Mouse (Mus musculus) stomach, postnatal 0 days (tissue): ENCODE data around the gene Itln1. TPM values are rescaled to one million over a fixed set of nuclear protein-coding genes. Genes with fewer than 3 reads are reported as not detected.

Source experiments
- ATAC-seq: fragments of 200-750 bp; cut with Nextera tagmentation; 2 replicates; pipeline ENCODE4 v1.8.0; 2017; ENCODE audit not compliant: low FRiP score, low TSS enrichment
- DNase-seq: peaks from one replicate; pipeline ENCODE4 v3.0.0-alpha.2; 2016; ENCODE audit warnings: low spot score
- H3K27ac ChIP-seq: fragments of 300-500 bp; sonication (generic); replicated peaks from 2 replicates; pipeline ENCODE4 v1.5.1; 2014; ENCODE audit warnings: mild to moderate bottlenecking, control low read depth
- H3K27me3 ChIP-seq: fragments of 300-500 bp; sonication (generic); 2 replicates; pipeline ENCODE4 v1.6.1; 2014; ENCODE audit warnings: low read length; ENCODE audit not compliant: control insufficient read depth, insufficient read depth
- H3K36me3 ChIP-seq: fragments of 300-500 bp; sonication (generic); 2 replicates; pipeline ENCODE4 v1.6.1; 2014; ENCODE audit warnings: low read length, mixed read lengths; ENCODE audit not compliant: control insufficient read depth, insufficient read depth
- H3K4me1 ChIP-seq: fragments of 300-500 bp; sonication (generic); replicated peaks from 2 replicates; pipeline ENCODE4 v1.6.1; 2014; ENCODE audit warnings: antibody characterized with exemption; ENCODE audit not compliant: control insufficient read depth, insufficient read depth
- H3K4me2 ChIP-seq: fragments of 300-500 bp; sonication (generic); replicated peaks from 2 replicates; pipeline ENCODE4 v1.6.1; 2014; ENCODE audit warnings: low read depth, mild to moderate bottlenecking, control low read depth, moderate library complexity
- H3K4me3 ChIP-seq: fragments of 300-500 bp; sonication (generic); 2 replicates; pipeline ENCODE4 v1.5.1; 2014; ENCODE audit warnings: low read depth, low read length, control low read depth
- H3K9ac ChIP-seq: fragments of 300-500 bp; sonication (generic); 2 replicates; pipeline ENCODE4 v1.6.1; 2014; ENCODE audit warnings: mild to moderate bottlenecking, low read length, control low read depth, mixed read lengths
- H3K9me3 ChIP-seq: fragments of 300-500 bp; sonication (generic); 2 replicates; pipeline ENCODE4 v1.6.1; 2016; ENCODE audit warnings: low read length; ENCODE audit not compliant: control insufficient read depth
- CTCF ChIP-seq: IDR thresholded peaks from 2 replicates; pipeline ENCODE4 v1.5.1; 2016; ENCODE audit warnings: antibody characterized with exemption, low read depth, mild to moderate bottlenecking, moderate library complexity
- EP300 ChIP-seq: optimal IDR thresholded peaks from 2 replicates; pipeline ENCODE3; 2016; ENCODE audit warnings: antibody characterized with exemption
- WGBS: fragments of 180-500 bp; shearing (Covaris S2); extraction: QIAGEN DNeasy Blood & Tissue Kit; methylation state at CpG from one replicate; pipeline ENCODE4 v1.1.7; 2014; 5-methylcytosine and 5-hydroxymethylcytosine counted together
- polyA plus RNA-seq: library from polyadenylated mRNA; unstranded; fragments of >200 nt; fragmentation: Nextera tagmentation; extraction: Ambion mirVana; gene quantifications from 2 replicates; pipeline ENCODE4 v1.2.1, GENCODE M21; 2015

Itln1 gene
- polyA plus RNA-seq, 1 experiment from 2014 or later, result 0.33 TPM

- Histone ChIP-seq H3K9me3 (no peaks in the 10 kb centered on the region), H3K4me2 (no peak overlapping the region), H3K27me3 (no peaks in the 10 kb centered on the region), H3K36me3 (no peaks in the 10 kb centered on the region), H3K4me3 (no peak overlapping the region), H3K4me1 (no peaks in the 10 kb centered on the region), H3K27ac (no peak overlapping the region), H3K9ac (no peak overlapping the region)
- 91% methylated on average over 2 of the region's 2 CpGs for WGBS
- no peak for ATAC-seq
- TF ChIP-seq CTCF, result no peak
- no peak for DNase-seq
Observed at GRCm38 (mm10) chr1:171556366-171556765, 21.3 kb upstream of the Itln1 start.

DNA sequence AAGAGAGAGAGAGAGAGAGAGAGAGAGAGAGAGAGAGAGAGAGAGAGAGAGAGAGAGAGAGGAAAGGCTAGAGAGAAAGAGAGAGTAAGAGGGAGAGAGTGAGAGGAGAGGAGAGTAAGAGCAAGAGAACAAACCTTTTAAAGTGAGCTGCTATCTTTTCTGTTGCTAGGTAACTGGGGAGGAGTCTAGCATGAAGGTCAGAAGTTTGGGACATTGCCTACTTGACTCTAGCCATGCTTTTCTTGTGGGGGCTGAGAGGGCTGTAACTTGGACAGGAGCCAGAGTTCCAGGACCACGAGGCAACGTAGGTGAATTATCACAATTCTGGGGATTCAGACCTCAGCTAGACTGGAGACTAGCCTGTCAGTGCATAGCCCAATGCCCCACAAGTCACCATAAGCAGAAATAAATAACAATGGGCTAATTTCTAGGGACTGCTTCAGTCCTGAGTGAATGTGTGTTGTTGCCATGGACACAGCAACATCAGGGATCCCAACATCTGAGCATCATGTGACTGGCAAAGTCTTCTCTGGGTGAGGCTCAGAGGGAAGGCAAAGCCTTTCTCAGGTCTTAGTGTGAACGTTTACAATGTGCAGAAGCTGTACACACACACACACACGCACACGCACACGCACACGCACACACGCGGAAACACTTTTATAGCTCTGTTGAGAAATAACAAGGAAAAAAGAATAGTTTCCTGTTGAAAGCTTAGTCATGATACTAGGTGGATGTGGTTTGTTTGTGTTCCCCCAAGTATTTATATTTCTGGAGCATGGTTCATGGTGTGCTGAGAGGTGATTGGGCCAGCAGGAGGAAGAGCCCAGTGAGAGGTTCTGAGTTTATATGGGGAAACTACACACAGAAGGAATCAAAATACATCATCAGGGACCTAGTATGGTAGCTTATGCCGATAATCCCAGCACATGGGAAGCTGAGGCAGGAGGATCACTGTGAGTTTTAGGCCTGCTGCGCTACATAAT is 18.6 kb upstream of the Itln1 start:
- DNase-seq (peak; percentile 31), ATAC-seq (peak; percentile 77)
- WGBS, result 71% methylated on average over 11 of the region's 11 CpGs
- no peak overlapping the region for H3K4me3 ChIP-seq
- TF ChIP-seq EP300 (no peak), CTCF (no peak)
- H3K9ac ChIP-seq, result no peak overlapping the region
- H3K27me3 ChIP-seq, result no peaks in the 10 kb centered on the region
- H3K36me3 ChIP-seq, result no peaks in the 10 kb centered on the region
- no peak overlapping the region for H3K4me2 ChIP-seq
- H3K27ac ChIP-seq, result no peak overlapping the region
- H3K9me3 ChIP-seq, result no peaks in the 10 kb centered on the region
- H3K4me1 ChIP-seq, result no peaks in the 10 kb centered on the region

DNA sequence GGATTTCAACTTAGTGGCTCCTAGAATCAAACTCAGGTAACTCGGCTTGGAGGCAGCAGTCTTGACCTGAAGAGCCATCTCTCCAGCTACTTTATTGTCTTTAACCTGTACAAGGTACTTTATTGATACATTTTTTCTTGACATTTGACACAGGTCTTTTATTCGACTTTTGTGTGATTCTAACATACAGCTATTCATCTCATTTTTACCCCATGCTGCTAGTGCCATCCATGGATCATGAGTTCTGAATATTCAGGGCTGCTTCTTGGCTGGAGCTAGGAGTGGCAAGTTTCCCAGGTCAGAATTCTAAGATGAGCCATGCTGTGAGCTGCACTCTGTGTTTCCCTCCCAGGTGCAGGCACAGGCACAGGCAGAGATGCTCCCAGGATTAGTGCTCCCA is 17.1 kb upstream of the Itln1 start:
- TF ChIP-seq CTCF (no peak), EP300 (no peak)
- Histone ChIP-seq H3K9ac (no peak overlapping the region), H3K4me2 (no peak overlapping the region), H3K9me3 (no peaks in the 10 kb centered on the region), H3K27ac (no peak overlapping the region), H3K27me3 (no peaks in the 10 kb centered on the region), H3K4me3 (no peak overlapping the region), H3K4me1 (no peaks in the 10 kb centered on the region), H3K36me3 (no peaks in the 10 kb centered on the region)
- no peak for ATAC-seq
- whole genome bisulfite sequencing, result 83% methylated on average over 2 of the region's 2 CpGs
- no peak for DNase-seq

DNA sequence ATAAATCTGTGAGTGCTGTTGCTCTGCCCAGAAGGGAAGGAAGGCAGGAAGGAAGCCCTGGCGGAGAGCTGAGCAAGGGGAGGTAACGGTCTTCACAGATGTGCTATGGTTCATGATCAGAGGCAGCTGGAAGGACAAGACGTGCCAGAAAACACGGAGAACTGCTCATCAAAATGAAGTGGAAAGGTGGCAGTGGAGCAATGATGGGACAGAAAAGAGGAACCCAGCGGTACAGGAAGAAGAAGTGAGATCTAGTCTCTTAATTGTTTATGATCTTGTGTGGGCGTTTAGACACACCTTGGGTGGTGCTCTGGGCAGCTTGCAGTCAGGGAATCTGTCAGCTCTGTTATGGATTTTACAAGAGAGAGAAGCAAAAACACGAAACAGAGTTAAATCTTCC is 16.2 kb upstream of the Itln1 start:
- no peak overlapping the region for H3K4me3 ChIP-seq
- H3K4me1 ChIP-seq, result no peaks in the 10 kb centered on the region
- H3K9me3 ChIP-seq, result no peaks in the 10 kb centered on the region
- ATAC-seq, result no peak
- no peak for DNase-seq
- TF ChIP-seq EP300, result no peak
- TF ChIP-seq CTCF, result no peak
- H3K27ac ChIP-seq, result no peak overlapping the region
- 68% methylated on average over 7 of the region's 7 CpGs for WGBS
- H3K27me3 ChIP-seq, result no peaks in the 10 kb centered on the region
- H3K4me2 ChIP-seq, result no peak overlapping the region
- H3K36me3 ChIP-seq, result no peaks in the 10 kb centered on the region
- H3K9ac ChIP-seq, result no peak overlapping the region

GRCm38 (mm10) chr1:171540694-171541093 is 5.6 kb upstream of the Itln1 start:
- WGBS, result 79% methylated on average over 1 of the region's 1 CpGs
- Histone ChIP-seq H3K4me3 (no peak overlapping the region), H3K4me1 (no peaks in the 10 kb centered on the region), H3K27ac (no peak overlapping the region), H3K9ac (no peak overlapping the region), H3K36me3 (no peaks in the 10 kb centered on the region), H3K4me2 (no peak overlapping the region), H3K27me3 (no peaks in the 10 kb centered on the region), H3K9me3 (no peaks in the 10 kb centered on the region)
- DNase-seq (no peak), ATAC-seq (no peak)
- no peak for TF ChIP-seq CTCF
- TF ChIP-seq EP300, result no peak

DNA sequence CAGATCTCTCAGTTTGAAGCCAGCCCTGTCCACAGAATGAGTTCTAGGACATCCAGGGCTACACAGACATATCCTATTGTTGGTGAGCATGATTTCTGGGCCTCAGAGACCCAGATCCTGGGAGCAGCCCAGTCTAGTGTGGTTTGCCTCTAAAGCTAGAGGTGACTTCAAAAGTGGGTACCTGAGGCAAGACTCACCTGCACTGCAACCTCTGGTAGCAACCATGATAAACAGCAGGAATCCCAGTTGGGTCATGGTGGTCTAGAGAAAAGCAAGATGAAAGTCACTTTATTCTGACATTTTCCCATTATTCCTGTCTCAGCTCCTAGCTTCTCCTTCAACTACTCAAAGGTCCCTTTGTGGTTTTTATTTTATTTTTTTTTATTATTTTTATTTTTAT is 537 bp downstream of the Itln1 start:
- H3K27ac ChIP-seq, result no peak overlapping the region
- H3K4me3 ChIP-seq, result no peak overlapping the region
- H3K27me3 ChIP-seq, result no peaks in the 10 kb centered on the region
- H3K4me1 ChIP-seq, result no peaks in the 10 kb centered on the region
- no peaks in the 10 kb centered on the region for H3K36me3 ChIP-seq
- H3K9ac ChIP-seq, result no peak overlapping the region
- ATAC-seq (no peak), DNase-seq (no peak)
- no peak for TF ChIP-seq CTCF
- TF ChIP-seq EP300, result no peak
- no peak overlapping the region for H3K4me2 ChIP-seq
- no peaks in the 10 kb centered on the region for H3K9me3 ChIP-seq
